Mouse (Mus musculus): Measurements from ENCODE around the gene Asxl2. TPM values are rescaled to one million over a fixed set of nuclear protein-coding genes. Genes with fewer than 3 reads are reported as not detected.

Asxl2 gene
- total RNA-seq, 1 experiment = 44.4 TPM

GRCm38 (mm10) chr12:3406585-3406984 lies 20.1 kb upstream of the Asxl2 start:
- TF ChIP-seq CHD2 (IDR thresholded peaks at IDR 0.05; ENCODE audit: low read depth, low read length) = no peak
- TF ChIP-seq HCFC1 (IDR thresholded peaks at IDR 0.05; ENCODE audit: borderline replicate concordance, insufficient read depth, low read length) = no peak
- no peak for TF ChIP-seq ZNF384 (IDR thresholded peaks at IDR 0.05; ENCODE audit: low read depth, low read length)
- no peak for TF ChIP-seq ZC3H11A (IDR thresholded peaks at IDR 0.05; ENCODE audit: borderline replicate concordance, low read depth, low read length)
- TF ChIP-seq MAFK (IDR thresholded peaks at IDR 0.05; ENCODE audit: insufficient read depth, low read depth, low read length) = no peak
- Histone ChIP-seq H3K9me3 (ENCODE audit: control insufficient read depth, insufficient read depth, low read depth, low read length) (no peaks in the 10 kb centered on the region), H3K36me3 (ENCODE audit: control insufficient read depth, insufficient read depth, low read length, poor library complexity, severe bottlenecking) (peaks cover 33% of the 10 kb centered on the region), H3K9ac (ENCODE audit: insufficient read depth, low read depth, low read length, poor library complexity, severe bottlenecking) (no peak overlapping the region), H3K27ac (ENCODE audit: insufficient read depth, low read depth, low read length, poor library complexity, severe bottlenecking) (no peak overlapping the region), H3K4me3 (ENCODE audit: insufficient read depth in 1 of 2, low read depth in 1 of 2, low read length in 2 of 2, poor library complexity in 1 of 2, severe bottlenecking in 1 of 2) (no peak overlapping the region), H3K4me1 (ENCODE audit: control insufficient read depth in 2 of 2, insufficient read depth in 2 of 2, low read length in 2 of 2, poor library complexity in 1 of 2) (no peaks in the 10 kb centered on the region; a peak in 1 of 4 replicates)
- DNase-seq (ENCODE audit: low read depth, low spot score) = no peak
- in situ Hi-C loops (cut with MboI; ENCODE audit: low sequenced_read_pairs in 2 of 2, unreplicated experiment in 2 of 2) = no loop called here

DNA sequence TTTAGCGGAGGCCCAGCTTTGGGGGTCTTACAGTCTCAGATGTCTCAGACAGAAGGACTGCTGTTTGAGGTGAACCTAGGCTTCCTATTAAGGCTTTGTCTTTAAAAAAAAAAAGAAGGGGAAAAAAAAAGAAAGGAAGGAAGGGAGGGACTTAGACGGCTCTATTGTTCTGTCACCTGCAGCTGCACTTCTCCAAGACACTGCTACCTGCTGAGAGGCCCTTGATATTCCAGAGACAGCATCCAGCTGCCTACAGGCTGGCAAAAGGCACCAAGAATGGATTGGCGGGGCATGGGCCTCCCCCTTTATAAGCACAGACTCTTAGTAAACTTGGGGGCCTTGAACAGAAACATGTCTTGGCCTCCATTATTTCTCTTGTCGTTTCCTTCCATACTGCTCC lies 11.7 kb upstream of the Asxl2 start:
- H3K36me3 ChIP-seq (ENCODE audit: control insufficient read depth, insufficient read depth, low read length, poor library complexity, severe bottlenecking) = peaks cover 11% of the 10 kb centered on the region
- in situ Hi-C loops (cut with MboI; ENCODE audit: low sequenced_read_pairs in 2 of 2, unreplicated experiment in 2 of 2) = no loop called here
- H3K9me3 ChIP-seq (ENCODE audit: control insufficient read depth, insufficient read depth, low read depth, low read length) = no peaks in the 10 kb centered on the region
- peak overlapping the region; percentile 26; the same call in 1 of the 2 replicates for H3K9ac ChIP-seq (ENCODE audit: insufficient read depth, low read depth, low read length, poor library complexity, severe bottlenecking)
- no peak overlapping the region for H3K4me3 ChIP-seq (ENCODE audit: insufficient read depth in 1 of 2, low read depth in 1 of 2, low read length in 2 of 2, poor library complexity in 1 of 2, severe bottlenecking in 1 of 2)
- H3K27ac ChIP-seq (ENCODE audit: insufficient read depth, low read depth, low read length, poor library complexity, severe bottlenecking) = peak overlapping the region; percentile 25
- H3K4me1 ChIP-seq (ENCODE audit: control insufficient read depth in 2 of 2, insufficient read depth in 2 of 2, low read length in 2 of 2, poor library complexity in 1 of 2) = peaks cover 0 to 2% of the 10 kb centered on the region in 2 experiments; a peak in 1 of 4 replicates
- no peak for DNase-seq (ENCODE audit: low read depth, low spot score)
- TF ChIP-seq MAFK (IDR thresholded peaks at IDR 0.05; ENCODE audit: insufficient read depth, low read depth, low read length) (no peak), ZNF384 (IDR thresholded peaks at IDR 0.05; ENCODE audit: low read depth, low read length) (peak; percentile 77)

DNA sequence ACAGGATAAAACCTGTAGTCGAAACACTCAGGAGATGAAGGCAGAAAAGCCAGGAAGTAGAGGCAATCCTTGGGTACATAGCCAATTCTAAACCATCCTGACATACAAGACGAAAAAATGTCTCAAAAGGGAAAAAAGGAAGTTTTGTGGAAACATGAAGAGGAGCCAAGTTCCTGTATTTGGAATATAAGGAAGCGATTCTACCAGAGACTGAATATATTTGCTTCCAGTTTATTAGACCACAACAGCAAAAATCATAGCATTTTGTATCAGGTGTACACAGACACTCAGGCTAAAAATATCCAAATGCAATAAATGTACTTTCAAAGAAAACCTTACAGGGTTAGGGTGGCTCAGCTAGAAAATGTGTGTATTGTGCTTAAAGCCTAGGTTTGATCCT lies 7.9 kb upstream of the Asxl2 start:
- Histone ChIP-seq H3K27ac (ENCODE audit: insufficient read depth, low read depth, low read length, poor library complexity, severe bottlenecking) (no peak overlapping the region), H3K4me1 (ENCODE audit: control insufficient read depth in 2 of 2, insufficient read depth in 2 of 2, low read length in 2 of 2, poor library complexity in 1 of 2) (peaks cover 0 to 2% of the 10 kb centered on the region in 2 experiments; a peak in 1 of 4 replicates), H3K9ac (ENCODE audit: insufficient read depth, low read depth, low read length, poor library complexity, severe bottlenecking) (no peak overlapping the region), H3K4me3 (ENCODE audit: insufficient read depth in 1 of 2, low read depth in 1 of 2, low read length in 2 of 2, poor library complexity in 1 of 2, severe bottlenecking in 1 of 2) (no peak overlapping the region), H3K36me3 (ENCODE audit: control insufficient read depth, insufficient read depth, low read length, poor library complexity, severe bottlenecking) (peaks cover 14% of the 10 kb centered on the region), H3K9me3 (ENCODE audit: control insufficient read depth, insufficient read depth, low read depth, low read length) (no peaks in the 10 kb centered on the region)
- TF ChIP-seq ZC3H11A (IDR thresholded peaks at IDR 0.05; ENCODE audit: borderline replicate concordance, low read depth, low read length) (no peak), CHD2 (IDR thresholded peaks at IDR 0.05; ENCODE audit: low read depth, low read length) (no peak)
- DNase-seq (ENCODE audit: low read depth, low spot score) = no peak
- in situ Hi-C loops (cut with MboI; ENCODE audit: low sequenced_read_pairs in 2 of 2, unreplicated experiment in 2 of 2) = no loop called here

GRCm38 (mm10) chr12:3420519-3420918 lies 6.1 kb upstream of the Asxl2 start:
- TF ChIP-seq HCFC1 (IDR thresholded peaks at IDR 0.05; ENCODE audit: borderline replicate concordance, insufficient read depth, low read length) (no peak), MAFK (IDR thresholded peaks at IDR 0.05; ENCODE audit: insufficient read depth, low read depth, low read length) (no peak), CHD2 (IDR thresholded peaks at IDR 0.05; ENCODE audit: low read depth, low read length) (no peak), ZNF384 (IDR thresholded peaks at IDR 0.05; ENCODE audit: low read depth, low read length) (no peak), ZC3H11A (IDR thresholded peaks at IDR 0.05; ENCODE audit: borderline replicate concordance, low read depth, low read length) (no peak)
- no peak overlapping the region for H3K4me3 ChIP-seq (ENCODE audit: insufficient read depth in 1 of 2, low read depth in 1 of 2, low read length in 2 of 2, poor library complexity in 1 of 2, severe bottlenecking in 1 of 2)
- H3K9ac ChIP-seq (ENCODE audit: insufficient read depth, low read depth, low read length, poor library complexity, severe bottlenecking) = no peak overlapping the region
- no peak for DNase-seq (ENCODE audit: low read depth, low spot score)
- H3K36me3 ChIP-seq (ENCODE audit: control insufficient read depth, insufficient read depth, low read length, poor library complexity, severe bottlenecking) = peaks cover 16% of the 10 kb centered on the region
- H3K27ac ChIP-seq (ENCODE audit: insufficient read depth, low read depth, low read length, poor library complexity, severe bottlenecking) = no peak overlapping the region
- in situ Hi-C loops (cut with MboI; ENCODE audit: low sequenced_read_pairs in 2 of 2, unreplicated experiment in 2 of 2) = no loop called here
- H3K4me1 ChIP-seq (ENCODE audit: control insufficient read depth in 2 of 2, insufficient read depth in 2 of 2, low read length in 2 of 2, poor library complexity in 1 of 2) = peaks cover 0 to 4% of the 10 kb centered on the region in 2 experiments; a peak in 2 of 4 replicates
- no peaks in the 10 kb centered on the region for H3K9me3 ChIP-seq (ENCODE audit: control insufficient read depth, insufficient read depth, low read depth, low read length)

GRCm38 (mm10) chr12:3422786-3423185 lies 3.9 kb upstream of the Asxl2 start:
- H3K4me3 ChIP-seq (ENCODE audit: insufficient read depth in 1 of 2, low read depth in 1 of 2, low read length in 2 of 2, poor library complexity in 1 of 2, severe bottlenecking in 1 of 2) = no peak overlapping the region
- H3K9ac ChIP-seq (ENCODE audit: insufficient read depth, low read depth, low read length, poor library complexity, severe bottlenecking) = no peak overlapping the region
- H3K9me3 ChIP-seq (ENCODE audit: control insufficient read depth, insufficient read depth, low read depth, low read length) = no peaks in the 10 kb centered on the region
- no peak for DNase-seq (ENCODE audit: low read depth, low spot score)
- peaks cover 11% of the 10 kb centered on the region for H3K36me3 ChIP-seq (ENCODE audit: control insufficient read depth, insufficient read depth, low read length, poor library complexity, severe bottlenecking)
- in situ Hi-C loops (cut with MboI; ENCODE audit: low sequenced_read_pairs in 2 of 2, unreplicated experiment in 2 of 2) = no loop called here
- H3K27ac ChIP-seq (ENCODE audit: insufficient read depth, low read depth, low read length, poor library complexity, severe bottlenecking) = no peak overlapping the region
- TF ChIP-seq MAFK (IDR thresholded peaks at IDR 0.05; ENCODE audit: insufficient read depth, low read depth, low read length) = no peak
- TF ChIP-seq HCFC1 (IDR thresholded peaks at IDR 0.05; ENCODE audit: borderline replicate concordance, insufficient read depth, low read length) = no peak
- TF ChIP-seq ZNF384 (IDR thresholded peaks at IDR 0.05; ENCODE audit: low read depth, low read length) = no peak
- no peak for TF ChIP-seq CHD2 (IDR thresholded peaks at IDR 0.05; ENCODE audit: low read depth, low read length)
- no peak for TF ChIP-seq ZC3H11A (IDR thresholded peaks at IDR 0.05; ENCODE audit: borderline replicate concordance, low read depth, low read length)
- H3K4me1 ChIP-seq (ENCODE audit: control insufficient read depth in 2 of 2, insufficient read depth in 2 of 2, low read length in 2 of 2, poor library complexity in 1 of 2) = peaks cover 0 to 3% of the 10 kb centered on the region in 2 experiments; a peak in 2 of 4 replicates
